Mouse (Mus musculus) CH12.LX (cell line): ENCODE data around the gene Frem2. TPM values are rescaled to one million over a fixed set of nuclear protein-coding genes. Genes with fewer than 3 reads are reported as not detected.

ENCODE experiments used
- DNase-seq: peaks from one replicate; pipeline ENCODE4 v3.0.0-alpha.2; 2013; ENCODE audit errors: extremely low read depth
- H3K27ac ChIP-seq: 2 replicates; pipeline ENCODE4 v1.5.1; 2012; ENCODE audit warnings: low read depth, mild to moderate bottlenecking, control low read depth, moderate library complexity; ENCODE audit not compliant: insufficient read depth
- H3K27me3 ChIP-seq: replicated peaks from 2 replicates; pipeline ENCODE3; 2012; ENCODE audit warnings: inconsistent platforms
- H3K36me3 ChIP-seq, 2 experiments: replicated peaks in 1 of 2; 2 replicates each; pipeline versions ENCODE3 to v1.6.1; 2012; ENCODE audit warnings: inconsistent platforms in 1 of 2, low read length in 1 of 2, mild to moderate bottlenecking in 1 of 2, mixed read lengths in 1 of 2, moderate library complexity in 1 of 2; ENCODE audit not compliant: control insufficient read depth in 1 of 2, insufficient read depth in 1 of 2
- H3K4me1 ChIP-seq, 2 experiments: 2 replicates each; pipeline ENCODE4 v1.6.1; 2012; ENCODE audit warnings: inconsistent platforms in 1 of 2, moderate library complexity in 1 of 2; ENCODE audit not compliant: insufficient read depth in 2 of 2, control insufficient read depth in 1 of 2
- H3K4me2 ChIP-seq: 2 replicates; pipeline ENCODE4 v1.6.1; 2012; ENCODE audit warnings: low read depth, mild to moderate bottlenecking, control low read depth; ENCODE audit not compliant: poor library complexity, insufficient read depth, severe bottlenecking
- H3K4me3 ChIP-seq, 3 experiments: fragments of 150-350 bp in 1 of 3; sonication (generic) in 1 of 3; replicated peaks in 1 of 3; 2 replicates each; pipeline versions ENCODE3 to v1.5.1; 2011 to 2012; ENCODE audit warnings: low read depth in 2 of 3, low read length in 2 of 3, mild to moderate bottlenecking in 2 of 3, moderate library complexity in 2 of 3, control low read depth in 1 of 3, improper control_type of control experiment in 1 of 3, inconsistent platforms in 1 of 3, mixed read lengths in 1 of 3; ENCODE audit not compliant: poor library complexity in 1 of 3
- H3K79me2 ChIP-seq: replicated peaks from 2 replicates; pipeline ENCODE4 v1.6.1; 2012; ENCODE audit warnings: mild to moderate bottlenecking, moderate library complexity; ENCODE audit not compliant: control insufficient read depth, poor library complexity, insufficient read depth, severe bottlenecking; ENCODE audit errors: extremely low read depth
- H3K9ac ChIP-seq: 2 replicates; pipeline ENCODE4 v1.6.1; 2012; ENCODE audit warnings: low read depth, mild to moderate bottlenecking, control low read depth, moderate library complexity; ENCODE audit not compliant: insufficient read depth
- H3K9me3 ChIP-seq: replicated peaks from 2 replicates; pipeline ENCODE3; 2012; ENCODE audit warnings: low read length, inconsistent platforms, mixed read lengths
- CHD1 ChIP-seq: IDR thresholded peaks from 2 replicates; pipeline ENCODE4 v1.6.1; 2012; ENCODE audit warnings: low read depth, low read length, improper control_type of control experiment, inconsistent platforms
- CHD2 ChIP-seq: IDR thresholded peaks from 2 replicates; pipeline ENCODE4 v1.6.1; 2011; ENCODE audit warnings: low read length, improper control_type of control experiment
- CTCF ChIP-seq, 2 experiments: IDR thresholded peaks in 1 of 2; conservative IDR thresholded peaks in 1 of 2; 2 replicates each; pipeline ENCODE4 v1.5.1; 2011 to 2012; ENCODE audit warnings: low read depth in 2 of 2, low read length in 2 of 2, improper control_type of control experiment in 1 of 2, inconsistent platforms in 1 of 2, mild to moderate bottlenecking in 1 of 2, moderate library complexity in 1 of 2
- E2F4 ChIP-seq: IDR thresholded peaks from 2 replicates; pipeline ENCODE4 v1.6.1; 2011; ENCODE audit warnings: low read depth, low read length, improper control_type of control experiment; ENCODE audit not compliant: insufficient replicate concordance
- EP300 ChIP-seq: IDR thresholded peaks from 2 replicates; pipeline ENCODE4 v1.6.1; 2011; ENCODE audit warnings: low read length, improper control_type of control experiment
- GABPA ChIP-seq: IDR thresholded peaks from 2 replicates; pipeline ENCODE4 v1.6.1; 2012; ENCODE audit warnings: low read depth, low read length, improper control_type of control experiment, inconsistent platforms; ENCODE audit not compliant: insufficient replicate concordance
- HCFC1 ChIP-seq: IDR thresholded peaks from 2 replicates; pipeline ENCODE4 v1.6.1; 2012; ENCODE audit warnings: low read depth, mild to moderate bottlenecking, inconsistent platforms, low read length, improper control_type of control experiment
- JUN ChIP-seq: IDR thresholded peaks from 2 replicates; pipeline ENCODE4 v1.6.1; 2011; ENCODE audit warnings: low read depth, mild to moderate bottlenecking, low read length, improper control_type of control experiment, moderate library complexity; ENCODE audit not compliant: insufficient read depth
- JUND ChIP-seq: conservative IDR thresholded peaks from 2 replicates; pipeline ENCODE4 v1.6.1; 2011; ENCODE audit warnings: low read depth, low read length, improper control_type of control experiment
- MAFK ChIP-seq: IDR thresholded peaks from 2 replicates; pipeline ENCODE4 v1.6.1; 2011; ENCODE audit warnings: low read length, improper control_type of control experiment; ENCODE audit not compliant: insufficient replicate concordance
- MAX ChIP-seq: IDR thresholded peaks from 2 replicates; pipeline ENCODE4 v1.6.1; 2011; ENCODE audit warnings: low read length, improper control_type of control experiment
- MEF2A ChIP-seq: IDR thresholded peaks from 2 replicates; pipeline ENCODE4 v1.6.1; 2014; ENCODE audit warnings: low read depth, mild to moderate bottlenecking, inconsistent platforms, low read length, improper control_type of control experiment, borderline replicate concordance
- MXI1 ChIP-seq: IDR thresholded peaks from 2 replicates; pipeline ENCODE4 v1.6.1; 2011; ENCODE audit warnings: mild to moderate bottlenecking, low read depth, low read length, improper control_type of control experiment
- PAX5 ChIP-seq: IDR thresholded peaks from 2 replicates; pipeline ENCODE4 v1.6.1; 2012; ENCODE audit warnings: low read length, inconsistent platforms, mixed read lengths
- POLR2A ChIP-seq: IDR thresholded peaks from 2 replicates; pipeline ENCODE4 v1.6.1; 2011; ENCODE audit warnings: low read depth, mild to moderate bottlenecking, improper control_type of control experiment, low read length
- POLR2AphosphoS2 ChIP-seq: IDR thresholded peaks from 2 replicates; pipeline ENCODE4 v1.6.1; 2011; ENCODE audit warnings: low read depth, low read length, improper control_type of control experiment
- RAD21 ChIP-seq: IDR thresholded peaks from 2 replicates; pipeline ENCODE4 v1.6.1; 2011; ENCODE audit warnings: low read depth, mild to moderate bottlenecking, low read length, improper control_type of control experiment, moderate library complexity
- RCOR1 ChIP-seq: conservative IDR thresholded peaks from 2 replicates; pipeline ENCODE4 v1.6.1; 2012; ENCODE audit warnings: low read depth, mild to moderate bottlenecking, inconsistent platforms, low read length, improper control_type of control experiment
- SIN3A ChIP-seq: IDR thresholded peaks from 2 replicates; pipeline ENCODE4 v1.6.1; 2012; ENCODE audit warnings: low read length, improper control_type of control experiment, inconsistent platforms
- TBP ChIP-seq: conservative IDR thresholded peaks from 2 replicates; pipeline ENCODE4 v1.6.1; 2011; ENCODE audit warnings: low read depth, low read length, improper control_type of control experiment
- TCF12 ChIP-seq: IDR thresholded peaks from 2 replicates; pipeline ENCODE4 v1.6.1; 2014; ENCODE audit warnings: low read depth, mild to moderate bottlenecking, inconsistent platforms, low read length, improper control_type of control experiment
- UBTF ChIP-seq: IDR thresholded peaks from 2 replicates; pipeline ENCODE4 v1.6.1; 2012; ENCODE audit warnings: low read depth, mild to moderate bottlenecking, inconsistent platforms, low read length, improper control_type of control experiment, moderate library complexity
- USF1 ChIP-seq: IDR thresholded peaks from 2 replicates; pipeline ENCODE4 v1.6.1; 2014; ENCODE audit warnings: low read depth, mild to moderate bottlenecking, inconsistent platforms, low read length, improper control_type of control experiment
- ZC3H11A ChIP-seq: IDR thresholded peaks from 2 replicates; pipeline ENCODE4 v1.6.1; 2012; ENCODE audit warnings: low read depth, mild to moderate bottlenecking, inconsistent platforms, low read length, improper control_type of control experiment
- ZMIZ1 ChIP-seq: IDR thresholded peaks from 2 replicates; pipeline ENCODE4 v1.6.1; 2012; ENCODE audit warnings: low read depth, mild to moderate bottlenecking, inconsistent platforms, low read length, improper control_type of control experiment
- dilution Hi-C: fragments of 300-500 bp; cut with MboI; formaldehyde crosslinking; loops from 2 replicates; pipeline ENCODE4 v1.14.3; 2020; ENCODE audit warnings: low sequenced_read_pairs; ENCODE audit not compliant: extremely low pct_unique_long_range_greater_than_20kb, extremely low pct_ligation_motif_present
- in situ Hi-C: fragments of 300-500 bp; cut with MboI; formaldehyde crosslinking; loops from 3 replicates; pipeline ENCODE4 v1.14.3; 2019; ENCODE audit warnings: low sequenced_read_pairs, low pct_ligation_motif_present, low pct_unique_long_range_greater_than_20kb, mixed read lengths
- polyA plus RNA-seq: library from polyadenylated mRNA; unstranded; fragments of >175 nt; gene quantifications from 2 replicates; pipeline ENCODE4 v1.2.1, GENCODE M21; 2012; ENCODE audit warnings: low read depth; ENCODE audit not compliant: insufficient read length
- total RNA-seq, 2 experiments: library from RNA; depleted of rRNA; stranded (reverse); fragments of 300-350 nt in 1 of 2; fragments of >200 nt in 1 of 2; gene quantifications; 2 replicates each; pipeline ENCODE4 v1.2.3; 2012 to 2014

Frem2 gene
- total and polyA plus RNA-seq, 3 experiments: 0.04 to 0.09 (median 0.04) TPM

- no peak overlapping the region for H3K4me2 ChIP-seq
These were observed 12.6 kb upstream of the Frem2 start for GRCm38 (mm10) chr3:53669736-53670135.

GRCm38 (mm10) chr3:53657744-53658534, 784 bp upstream of the Frem2 start:
- no peaks in the 10 kb centered on the region for H3K79me2 ChIP-seq
- TF ChIP-seq GABPA: no peak
- TF ChIP-seq USF1: no peak
- TF ChIP-seq SIN3A: no peak
- no peak for TF ChIP-seq POLR2A
- peak; percentile 21 for TF ChIP-seq RAD21
- TF ChIP-seq CHD2: no peak
- no peak for TF ChIP-seq E2F4
- no peak for TF ChIP-seq TCF12
- no peak for TF ChIP-seq JUND
- no peak for TF ChIP-seq ZMIZ1
- TF ChIP-seq MAFK: no peak
- TF ChIP-seq CHD1: no peak
- TF ChIP-seq JUN: no peak
- no peak for TF ChIP-seq POLR2AphosphoS2
- no peak for TF ChIP-seq RCOR1
- TF ChIP-seq CTCF (conservative IDR thresholded peaks at IDR 0.05 in 1 of 2, IDR thresholded peaks at IDR 0.05 in 1 of 2; ENCODE audit: low read depth in 2 of 2, low read length in 2 of 2): peak in 1 of 2 experiments; percentile 29; a peak in 2 of 4 replicates
- H3K4me1 ChIP-seq: 0 out of 4 replicates have a peak, but pooled peaks cover 0 to 3% of the 10 kb centered on the region in 2 experiments
- H3K4me3 ChIP-seq: no peak overlapping the region
- H3K9ac ChIP-seq: no peak overlapping the region
- no peaks in the 10 kb centered on the region for H3K36me3 ChIP-seq
- H3K27ac ChIP-seq: no peak overlapping the region
- DNase-seq: no peak
- dilution Hi-C loops: no loop called here
- H3K4me2 ChIP-seq: no peak overlapping the region
- in situ Hi-C loops: no loop called here
- H3K27me3 ChIP-seq: no peaks in the 10 kb centered on the region
- peaks cover 30% of the 10 kb centered on the region for H3K9me3 ChIP-seq

More at GRCm38 (mm10) chr3:53669736-53670135, 12.6 kb upstream of the Frem2 start:
- no peaks in the 10 kb centered on the region for H3K4me1 ChIP-seq
- H3K79me2 ChIP-seq: no peaks in the 10 kb centered on the region
- H3K36me3 ChIP-seq: no peaks in the 10 kb centered on the region
- TF ChIP-seq MXI1 (no peak), MAX (no peak), EP300 (no peak), CHD2 (no peak), PAX5 (no peak), TBP (no peak), RCOR1 (no peak), CTCF (conservative IDR thresholded peaks at IDR 0.05 in 1 of 2, IDR thresholded peaks at IDR 0.05 in 1 of 2; ENCODE audit: low read depth in 2 of 2, low read length in 2 of 2) (no peak), CHD1 (no peak), MEF2A (no peak), ZC3H11A (no peak), UBTF (no peak), JUN (no peak), POLR2A (no peak), HCFC1 (no peak)
- no peak overlapping the region for H3K4me3 ChIP-seq
- no peaks in the 10 kb centered on the region for H3K27me3 ChIP-seq
- DNase-seq: no peak
- H3K27ac ChIP-seq: no peak overlapping the region
- no peaks in the 10 kb centered on the region for H3K9me3 ChIP-seq
- H3K9ac ChIP-seq: no peak overlapping the region
- dilution Hi-C loops (no loop called here), in situ Hi-C loops (no loop called here)
